Mouse (Mus musculus): ENCODE measurements around the gene Dclre1a. TPM values are rescaled to one million over a fixed set of nuclear protein-coding genes. Genes with fewer than 3 reads are reported as not detected.
"Not testable (repeated sequence)": the region's sequence is repeated elsewhere in the genome, so short reads cannot be mapped to it uniquely, and the experiment has no call there.

Gene Dclre1a
- polyA plus RNA-seq, 1 experiment from 2014 or later, result 20.6 TPM

GRCm38 (mm10) chr19:56511207-56511606 is 36.8 kb downstream of the Dclre1a start:
- WGBS, result no CpG with 5 or more reads among the region's 4 CpGs
- not testable (repeated sequence) for H3K27me3 ChIP-seq (ENCODE audit: control insufficient read depth, insufficient read depth, low read length); H3K36me3 ChIP-seq (ENCODE audit: control insufficient read depth, insufficient read depth, low read length); H3K4me3 ChIP-seq (replicated peaks; ENCODE audit: low read length); H3K9ac ChIP-seq (ENCODE audit: low read length); ATAC-seq (ENCODE audit: insufficient read depth, low FRiP score); H3K27ac ChIP-seq (ENCODE audit: low read length); H3K4me1 ChIP-seq (ENCODE audit: control insufficient read depth, insufficient read depth, low read length); H3K9me3 ChIP-seq (replicated peaks; ENCODE audit: control insufficient read depth, low read length); H3K4me2 ChIP-seq (ENCODE audit: low read depth, low read length)

- H3K4me1 ChIP-seq (ENCODE audit: control insufficient read depth, insufficient read depth, low read length); H3K36me3 ChIP-seq (ENCODE audit: control insufficient read depth, insufficient read depth, low read length); H3K4me3 ChIP-seq (replicated peaks; ENCODE audit: low read length); ATAC-seq (ENCODE audit: insufficient read depth, low FRiP score); H3K9ac ChIP-seq (ENCODE audit: low read length); H3K4me2 ChIP-seq (ENCODE audit: low read depth, low read length); H3K27me3 ChIP-seq (ENCODE audit: control insufficient read depth, insufficient read depth, low read length); H3K27ac ChIP-seq (ENCODE audit: low read length); H3K9me3 ChIP-seq (replicated peaks; ENCODE audit: control insufficient read depth, low read length): not testable (repeated sequence)
- WGBS, result no CpG with 5 or more reads among the region's 5 CpGs
Measured at GRCm38 (mm10) chr19:56503525-56503924, 44.5 kb downstream of the Dclre1a start.

- H3K36me3 ChIP-seq (ENCODE audit: control insufficient read depth, insufficient read depth, low read length); H3K27me3 ChIP-seq (ENCODE audit: control insufficient read depth, insufficient read depth, low read length); H3K4me1 ChIP-seq (ENCODE audit: control insufficient read depth, insufficient read depth, low read length); H3K9ac ChIP-seq (ENCODE audit: low read length); H3K4me2 ChIP-seq (ENCODE audit: low read depth, low read length); H3K27ac ChIP-seq (ENCODE audit: low read length); ATAC-seq (ENCODE audit: insufficient read depth, low FRiP score); H3K9me3 ChIP-seq (replicated peaks; ENCODE audit: control insufficient read depth, low read length); H3K4me3 ChIP-seq (replicated peaks; ENCODE audit: low read length): not testable (repeated sequence)
- no CpG with 5 or more reads among the region's 5 CpGs for WGBS
Measured at GRCm38 (mm10) chr19:56503069-56503468, 45.0 kb downstream of the Dclre1a start.

- not testable (repeated sequence) for H3K27me3 ChIP-seq (ENCODE audit: control insufficient read depth, insufficient read depth, low read length); H3K36me3 ChIP-seq (ENCODE audit: control insufficient read depth, insufficient read depth, low read length); H3K4me1 ChIP-seq (ENCODE audit: control insufficient read depth, insufficient read depth, low read length); H3K27ac ChIP-seq (ENCODE audit: low read length); H3K9ac ChIP-seq (ENCODE audit: low read length); H3K4me2 ChIP-seq (ENCODE audit: low read depth, low read length); H3K9me3 ChIP-seq (replicated peaks; ENCODE audit: control insufficient read depth, low read length); H3K4me3 ChIP-seq (replicated peaks; ENCODE audit: low read length)
- no CpG with 5 or more reads among the region's 2 CpGs for WGBS
- ATAC-seq (ENCODE audit: insufficient read depth, low FRiP score), result peak; percentile 10; the same call in 1 of the 2 replicates
Measured at GRCm38 (mm10) chr19:56494157-56494556, 53.9 kb downstream of the Dclre1a start.

- Histone ChIP-seq H3K4me2 (ENCODE audit: low read depth, low read length) (no peak overlapping the region), H3K4me3 (replicated peaks; ENCODE audit: low read length) (no peak overlapping the region), H3K27me3 (ENCODE audit: control insufficient read depth, insufficient read depth, low read length) (no peaks in the 10 kb centered on the region), H3K27ac (ENCODE audit: low read length) (no peak overlapping the region), H3K4me1 (ENCODE audit: control insufficient read depth, insufficient read depth, low read length) (peaks cover 11% of the 10 kb centered on the region), H3K36me3 (ENCODE audit: control insufficient read depth, insufficient read depth, low read length) (no peaks in the 10 kb centered on the region), H3K9ac (ENCODE audit: low read length) (no peak overlapping the region), H3K9me3 (replicated peaks; ENCODE audit: control insufficient read depth, low read length) (no peaks in the 10 kb centered on the region)
- 71% methylated on average over 6 of the region's 6 CpGs for WGBS
- ATAC-seq (ENCODE audit: insufficient read depth, low FRiP score), result no peak
Measured at GRCm38 (mm10) chr19:56489601-56490000, 58.4 kb downstream of the Dclre1a start.

GRCm38 (mm10) chr19:56487339-56487738 is 60.7 kb downstream of the Dclre1a start:
- Histone ChIP-seq H3K9ac (ENCODE audit: low read length) (no peak overlapping the region), H3K9me3 (replicated peaks; ENCODE audit: control insufficient read depth, low read length) (no peaks in the 10 kb centered on the region), H3K27ac (ENCODE audit: low read length) (no peak overlapping the region), H3K4me1 (ENCODE audit: control insufficient read depth, insufficient read depth, low read length) (peaks cover 11% of the 10 kb centered on the region), H3K4me2 (ENCODE audit: low read depth, low read length) (no peak overlapping the region), H3K27me3 (ENCODE audit: control insufficient read depth, insufficient read depth, low read length) (no peaks in the 10 kb centered on the region), H3K36me3 (ENCODE audit: control insufficient read depth, insufficient read depth, low read length) (no peaks in the 10 kb centered on the region), H3K4me3 (replicated peaks; ENCODE audit: low read length) (no peak overlapping the region)
- ATAC-seq (ENCODE audit: insufficient read depth, low FRiP score), result no peak
- WGBS, result 89% methylated on average over 2 of the region's 2 CpGs

- Histone ChIP-seq H3K4me2 (ENCODE audit: low read depth, low read length) (no peak overlapping the region), H3K27me3 (ENCODE audit: control insufficient read depth, insufficient read depth, low read length) (no peaks in the 10 kb centered on the region), H3K27ac (ENCODE audit: low read length) (no peak overlapping the region), H3K4me1 (ENCODE audit: control insufficient read depth, insufficient read depth, low read length) (peaks cover 11% of the 10 kb centered on the region), H3K9me3 (replicated peaks; ENCODE audit: control insufficient read depth, low read length) (no peaks in the 10 kb centered on the region), H3K9ac (ENCODE audit: low read length) (no peak overlapping the region), H3K36me3 (ENCODE audit: control insufficient read depth, insufficient read depth, low read length) (no peaks in the 10 kb centered on the region), H3K4me3 (replicated peaks; ENCODE audit: low read length) (no peak overlapping the region)
- WGBS, result 76% methylated on average over 7 of the region's 7 CpGs
- no peak for ATAC-seq (ENCODE audit: insufficient read depth, low FRiP score)
Measured at GRCm38 (mm10) chr19:56486926-56487325, 61.1 kb downstream of the Dclre1a start.

- 45% methylated on average over 13 of the region's 13 CpGs for WGBS
- Histone ChIP-seq H3K4me2 (ENCODE audit: low read depth, low read length) (peak overlapping the region; percentile 25; the same call in 1 of the 2 replicates), H3K27ac (ENCODE audit: low read length) (peak overlapping the region; percentile 55), H3K9ac (ENCODE audit: low read length) (no peak overlapping the region), H3K27me3 (ENCODE audit: control insufficient read depth, insufficient read depth, low read length) (no peaks in the 10 kb centered on the region), H3K36me3 (ENCODE audit: control insufficient read depth, insufficient read depth, low read length) (no peaks in the 10 kb centered on the region), H3K9me3 (replicated peaks; ENCODE audit: control insufficient read depth, low read length) (no peaks in the 10 kb centered on the region), H3K4me1 (ENCODE audit: control insufficient read depth, insufficient read depth, low read length) (peaks cover 11% of the 10 kb centered on the region), H3K4me3 (replicated peaks; ENCODE audit: low read length) (no peak overlapping the region)
- peak; percentile 53; the same call in 1 of the 2 replicates for ATAC-seq (ENCODE audit: insufficient read depth, low FRiP score)
Measured at GRCm38 (mm10) chr19:56485376-56486271, 62.4 kb downstream of the Dclre1a start.

- Histone ChIP-seq H3K9me3 (replicated peaks; ENCODE audit: control insufficient read depth, low read length) (no peaks in the 10 kb centered on the region), H3K9ac (ENCODE audit: low read length) (no peak overlapping the region), H3K4me2 (ENCODE audit: low read depth, low read length) (no peak overlapping the region), H3K4me1 (ENCODE audit: control insufficient read depth, insufficient read depth, low read length) (peaks cover 11% of the 10 kb centered on the region), H3K27ac (ENCODE audit: low read length) (peak overlapping the region; percentile 55), H3K4me3 (replicated peaks; ENCODE audit: low read length) (no peak overlapping the region), H3K27me3 (ENCODE audit: control insufficient read depth, insufficient read depth, low read length) (no peaks in the 10 kb centered on the region), H3K36me3 (ENCODE audit: control insufficient read depth, insufficient read depth, low read length) (no peaks in the 10 kb centered on the region)
- no peak for ATAC-seq (ENCODE audit: insufficient read depth, low FRiP score)
- 77% methylated on average over 13 of the region's 13 CpGs for WGBS
Measured at GRCm38 (mm10) chr19:56484630-56485375, 63.2 kb downstream of the Dclre1a start.
